Mouse (Mus musculus) spleen, postnatal 36 days (tissue): Measurements from ENCODE around the gene Olfr1256.

ENCODE experiments used
- DNase-seq, 2 experiments: peaks; one replicate each; pipeline ENCODE4 v3.0.0; 2022; ENCODE audit warnings: low spot score in 2 of 2, mixed read lengths in 1 of 2

Gene Olfr1256

DNA sequence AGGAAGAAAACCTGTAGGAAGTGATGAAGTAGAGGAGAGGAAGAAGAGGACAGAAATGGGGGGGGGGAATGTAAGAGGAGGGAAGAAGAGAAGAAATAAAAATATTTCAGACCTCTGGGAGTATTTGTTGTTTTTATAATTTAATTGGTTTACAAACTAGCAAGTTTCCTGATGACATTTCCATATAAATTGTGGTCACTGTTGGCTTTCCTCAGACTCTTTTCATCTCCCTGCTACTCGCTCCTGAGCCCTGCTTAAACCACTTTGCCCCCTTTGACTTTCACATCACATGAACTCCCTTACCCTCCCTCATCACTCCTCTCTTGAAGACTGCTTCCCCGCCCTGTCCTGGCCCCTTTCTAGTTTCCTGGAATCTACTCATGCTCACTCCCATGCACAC is at the start of gene Olfr1256:
Olfr1256 (minus strand) TSS at position 101 of the 400 bp plus-strand sequence.
- DNase-seq = no peak

DNA sequence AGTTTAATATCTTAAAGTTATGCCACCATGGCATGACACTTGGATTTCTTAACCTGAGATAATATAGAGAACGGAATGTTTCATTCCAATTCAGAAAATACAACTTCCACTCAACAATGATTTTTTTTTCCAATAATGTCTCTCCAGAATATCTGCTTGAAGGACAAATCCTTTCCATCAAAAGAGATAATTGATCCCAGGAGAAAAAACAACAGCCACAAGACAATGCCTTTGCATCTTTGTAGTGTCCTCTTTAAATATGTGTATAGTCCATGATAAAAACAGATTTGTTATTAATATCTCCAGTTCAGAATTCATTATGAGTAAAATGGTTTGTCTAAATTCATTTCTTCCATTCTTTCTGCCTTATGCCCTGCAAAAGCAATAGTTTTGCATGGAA is 36.8 kb upstream of the Olfr1256 start, which contains the start of gene Olfr1257:
Olfr1257 (plus strand) TSS at position 301 of the 400 bp plus-strand sequence.
- DNase-seq = no peak

DNA sequence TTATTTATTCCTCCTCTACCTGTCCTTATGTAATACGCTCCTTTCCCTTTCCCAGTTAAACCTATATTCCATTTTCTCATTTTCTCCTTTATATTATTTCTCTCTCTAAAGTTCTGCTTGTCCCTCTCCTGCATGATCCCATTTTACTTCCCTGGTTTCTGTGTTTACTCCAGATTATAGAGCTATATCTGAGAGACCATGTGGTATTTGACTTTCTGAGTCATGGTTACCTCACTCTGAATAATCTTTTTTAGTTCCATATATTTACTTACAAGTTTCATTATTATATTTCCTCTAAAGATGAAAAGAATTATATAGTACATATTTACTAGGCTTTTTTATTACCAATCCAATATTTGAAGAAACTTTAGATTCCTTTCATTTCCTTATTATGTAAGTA is 7.9 kb upstream of the Olfr1256 start:
- no peak for DNase-seq

DNA sequence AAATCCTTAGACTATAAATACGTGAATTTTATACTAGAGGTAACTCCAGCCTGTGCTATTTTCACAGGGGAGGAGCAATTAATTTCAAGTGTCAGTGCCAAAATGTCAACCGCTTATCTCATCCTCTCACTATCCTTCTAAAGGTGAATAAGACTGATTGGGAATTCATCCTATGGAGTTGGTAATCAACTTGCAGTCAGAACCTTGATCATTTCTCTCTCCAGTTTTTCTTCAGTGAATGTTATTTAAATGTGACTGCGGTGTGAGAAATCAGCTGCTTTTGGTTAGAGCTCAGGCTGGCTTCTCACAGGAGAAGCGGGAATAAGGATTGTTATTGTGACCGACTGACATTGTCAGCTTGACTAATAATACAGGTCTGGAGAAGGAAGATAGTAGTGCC is 6.8 kb upstream of the Olfr1256 start, which contains the start of gene Olfr48:
Olfr48 (minus strand) TSS at position 101 of the 400 bp plus-strand sequence.
- no peak for DNase-seq

DNA sequence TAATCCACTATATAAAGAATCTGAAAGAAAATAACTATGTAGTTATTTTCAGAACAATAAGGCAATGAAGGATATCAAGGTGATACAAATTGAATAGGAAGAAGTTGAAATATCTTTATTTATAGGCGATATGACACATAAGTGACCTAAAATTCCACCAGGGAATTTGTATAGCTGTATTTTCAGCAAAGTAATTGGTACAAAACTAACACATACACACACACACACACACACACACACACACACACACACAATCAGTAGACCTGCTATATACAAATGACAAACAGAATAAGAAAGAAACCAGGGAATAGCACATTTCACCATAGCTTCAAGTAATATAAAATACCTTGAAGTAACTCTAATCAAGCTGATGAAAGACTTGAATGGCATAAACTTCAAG is 21.1 kb downstream of the Olfr1256 start:
- no peak for DNase-seq

DNA sequence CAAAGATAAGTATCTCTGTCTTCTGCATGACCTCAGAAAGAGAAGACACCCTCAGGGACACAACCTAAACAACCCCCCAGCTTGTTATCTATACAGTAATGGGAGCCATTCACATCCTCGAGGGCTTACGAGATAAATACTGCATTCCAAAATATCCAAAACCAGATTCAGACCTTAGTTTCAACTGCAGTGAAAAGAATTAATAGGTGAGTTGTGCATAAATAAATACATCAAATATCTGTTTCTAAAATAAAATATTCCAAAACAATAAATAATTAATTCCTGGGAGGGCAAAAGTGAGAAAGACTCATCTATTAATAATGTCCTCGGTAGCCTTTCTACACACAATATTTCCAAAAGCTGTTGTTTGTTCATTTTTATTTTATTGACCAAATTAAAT is 29.6 kb downstream of the Olfr1256 start, which contains the start of gene Olfr1255:
Olfr1255 (plus strand) TSS at position 301 of the 400 bp plus-strand sequence.
- DNase-seq = no peak

DNA sequence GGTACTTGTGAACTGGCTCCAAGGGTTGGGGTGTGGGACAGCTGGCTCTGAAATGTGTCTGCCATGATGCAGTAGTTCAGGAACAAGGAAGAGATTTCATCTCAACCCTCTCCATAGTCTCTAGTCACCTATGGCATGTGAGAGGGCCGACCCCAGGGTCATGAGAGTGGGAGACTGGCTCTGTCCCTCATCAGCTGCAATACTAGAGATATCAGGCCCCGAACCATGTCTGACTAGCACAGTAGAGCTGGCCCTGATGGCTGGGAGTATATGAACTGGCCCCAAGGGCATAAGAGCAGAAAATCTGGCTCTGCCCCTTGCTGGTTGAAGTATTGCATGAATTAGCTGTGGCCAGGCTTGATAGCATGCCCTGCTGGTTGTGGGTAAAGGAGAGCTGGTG is 30.6 kb downstream of the Olfr1256 start:
- DNase-seq = no peak

DNA sequence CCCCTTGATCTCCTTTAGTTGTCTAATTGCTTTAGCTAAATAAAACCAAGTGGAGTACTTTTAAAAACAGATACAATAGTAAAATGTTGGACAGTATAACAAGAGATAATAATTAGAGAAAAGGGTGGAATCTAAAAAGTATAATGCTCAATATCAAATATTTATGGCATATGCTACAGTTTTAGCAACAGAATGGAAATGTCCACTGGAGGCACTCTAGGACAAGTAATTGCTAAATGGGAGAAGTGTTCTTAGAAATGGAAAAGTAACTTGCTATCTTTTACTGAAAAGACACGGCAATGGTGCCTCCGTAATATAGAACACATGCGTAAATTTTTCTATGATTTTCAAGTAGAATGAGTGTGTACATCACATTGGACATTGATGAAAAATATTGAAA is 41.8 kb downstream of the Olfr1256 start:
- DNase-seq = no peak

DNA sequence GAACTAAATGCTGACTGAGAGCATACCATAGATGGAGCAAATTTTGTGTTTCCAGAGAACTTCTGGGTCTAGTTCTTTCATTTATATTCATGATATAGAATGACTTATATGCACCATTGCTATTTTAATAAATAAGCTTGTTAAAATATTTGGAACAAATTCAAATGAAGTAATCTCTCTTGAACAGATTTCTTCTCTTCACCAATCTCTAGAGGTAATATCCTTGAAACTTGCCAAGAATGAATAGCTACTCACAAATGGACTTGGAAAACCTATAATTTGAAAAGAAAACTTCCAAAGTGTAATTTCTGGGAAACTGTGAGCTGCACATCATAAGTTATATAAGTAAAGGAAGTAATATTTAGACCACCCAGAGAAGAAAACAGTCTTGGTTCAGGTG is 47.8 kb downstream of the Olfr1256 start, which contains the start of gene Olfr1254:
Olfr1254 (minus strand) TSS at position 101 of the 400 bp plus-strand sequence.
- no peak for DNase-seq
